Mouse (Mus musculus): Measurements from ENCODE around the gene Lamc2.

Lamc2 gene

GRCm38 (mm10) chr1:153180160-153180559 lies 6.1 kb downstream of the Lamc2 start:
- DNase-seq (ENCODE audit: low read depth, low spot score): no peak

GRCm38 (mm10) chr1:153174801-153175200 lies 11.4 kb downstream of the Lamc2 start:
- no peak for DNase-seq (ENCODE audit: low read depth, low spot score)

- DNase-seq (ENCODE audit: low read depth, low spot score): no peak
Measured at GRCm38 (mm10) chr1:153173276-153173675, 13.0 kb downstream of the Lamc2 start.

GRCm38 (mm10) chr1:153172291-153172731 lies 13.9 kb downstream of the Lamc2 start:
- DNase-seq (ENCODE audit: low read depth, low spot score): no peak

- no peak for DNase-seq (ENCODE audit: low read depth, low spot score)
Measured at GRCm38 (mm10) chr1:153171011-153171410, 15.2 kb downstream of the Lamc2 start.

DNA sequence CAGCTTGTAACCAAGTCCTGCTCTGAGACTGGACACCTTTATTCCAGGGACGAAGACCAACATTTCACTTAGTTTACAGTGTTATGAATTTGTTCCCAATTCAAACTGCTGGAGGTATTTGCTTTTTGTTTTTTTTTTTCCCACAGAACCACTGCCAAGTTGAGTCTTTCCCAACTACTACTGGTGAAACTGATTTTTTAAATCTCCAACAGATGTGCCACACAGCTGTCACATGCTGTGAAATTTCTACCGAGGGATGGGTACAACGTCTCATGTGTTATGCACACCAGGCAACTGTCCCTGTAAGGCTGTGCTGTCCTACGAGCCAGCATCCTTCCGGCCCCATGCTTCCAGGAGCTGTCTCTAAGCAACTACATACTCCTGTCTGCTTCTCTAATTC lies 18.0 kb downstream of the Lamc2 start:
- DNase-seq (ENCODE audit: low read depth, low spot score): no peak

DNA sequence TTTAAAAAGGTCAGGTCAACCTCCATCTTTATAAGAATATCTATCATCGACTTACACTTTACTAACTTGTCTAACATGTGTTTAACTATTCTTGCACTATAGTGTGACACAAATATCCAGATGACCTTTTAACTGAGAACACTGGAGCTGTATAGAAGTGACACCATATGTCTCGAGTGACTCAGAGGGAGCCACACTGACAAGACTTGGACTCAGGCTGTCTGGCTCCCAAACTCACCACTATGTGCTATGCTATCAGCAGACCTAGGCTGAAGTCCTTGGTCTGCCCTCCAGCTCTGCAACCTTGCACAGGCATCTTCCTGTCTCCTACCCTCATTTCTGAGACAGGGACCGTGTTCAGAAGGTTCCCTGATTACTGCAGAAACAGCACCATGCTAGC lies 22.4 kb downstream of the Lamc2 start:
- no peak for DNase-seq (ENCODE audit: low read depth, low spot score)

- DNase-seq (ENCODE audit: low read depth, low spot score): no peak
Measured at GRCm38 (mm10) chr1:153159137-153159536, 27.1 kb downstream of the Lamc2 start.

GRCm38 (mm10) chr1:153157021-153157623 lies 29.1 kb downstream of the Lamc2 start:
- no peak for DNase-seq (ENCODE audit: low read depth, low spot score)

- DNase-seq (ENCODE audit: low read depth, low spot score): no peak
Measured at GRCm38 (mm10) chr1:153155364-153155763, 30.9 kb downstream of the Lamc2 start.

DNA sequence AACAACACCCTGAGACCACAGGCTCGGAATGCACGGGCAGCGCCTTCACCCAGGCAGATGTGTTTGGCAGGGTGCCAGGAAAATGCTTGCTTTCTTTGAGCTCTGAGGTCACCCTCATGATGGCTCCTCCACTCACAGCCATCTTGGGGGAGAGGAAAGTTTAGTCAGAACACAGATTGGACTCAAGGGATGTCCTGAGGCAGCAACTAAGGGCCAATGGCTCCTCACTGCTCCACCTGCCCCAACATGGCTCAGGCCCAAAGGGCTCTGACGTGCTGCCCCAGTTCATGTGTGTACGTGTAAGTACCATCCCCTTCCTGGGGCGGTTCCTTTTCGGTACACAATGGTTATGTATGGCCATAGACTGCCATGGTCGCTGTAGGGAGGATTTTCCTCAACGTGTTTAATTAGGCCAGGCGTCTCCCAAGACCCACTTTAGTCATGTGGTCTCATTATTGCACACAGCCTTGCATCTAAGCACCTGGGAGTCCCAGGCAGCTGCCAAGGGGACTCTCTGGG lies 32.6 kb downstream of the Lamc2 start:
- no peak for DNase-seq (ENCODE audit: low read depth, low spot score)

DNA sequence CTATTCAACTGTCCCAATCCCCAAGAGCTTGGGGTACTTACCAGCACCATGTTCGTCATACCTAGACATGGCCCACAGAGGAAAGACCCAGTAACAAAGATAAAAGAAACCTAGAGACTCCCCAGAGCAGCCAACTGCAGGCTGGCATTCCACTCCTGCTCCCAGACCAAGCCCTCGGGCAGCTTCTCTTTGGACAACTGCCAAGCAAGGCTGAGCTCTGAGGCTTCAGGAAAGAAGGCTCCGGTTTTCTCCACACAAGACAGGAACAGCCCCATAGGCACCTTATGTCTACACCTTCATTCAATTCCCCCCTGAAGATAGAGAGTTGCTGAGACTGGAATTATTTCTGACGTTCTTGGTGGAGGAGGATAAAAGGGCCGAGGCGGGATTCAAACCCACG lies 33.7 kb downstream of the Lamc2 start:
- no peak for DNase-seq (ENCODE audit: low read depth, low spot score)

- DNase-seq (ENCODE audit: low read depth, low spot score): no peak
Measured at GRCm38 (mm10) chr1:153145791-153146190, 40.5 kb downstream of the Lamc2 start.

DNA sequence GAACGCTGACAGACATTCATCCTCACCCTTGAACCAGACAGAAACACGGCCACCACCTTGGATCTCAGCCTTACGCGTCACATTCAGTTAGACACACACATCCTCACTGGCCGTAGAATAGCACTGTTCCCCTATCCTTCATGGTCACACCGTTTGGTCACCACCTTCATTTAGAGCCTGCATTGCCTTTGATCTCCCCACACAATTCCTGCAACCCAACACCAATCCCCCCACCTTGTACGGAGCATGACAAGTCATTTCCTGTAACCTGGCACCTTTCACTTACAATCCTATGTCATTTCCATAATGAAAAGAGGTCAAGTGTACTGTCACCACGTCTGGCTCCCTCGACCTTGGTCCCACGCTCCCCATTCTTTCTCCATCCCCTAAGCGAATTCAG lies 42.2 kb downstream of the Lamc2 start:
- DNase-seq (ENCODE audit: low read depth, low spot score): no peak

- DNase-seq (ENCODE audit: low read depth, low spot score): no peak
Measured at GRCm38 (mm10) chr1:153140747-153141228, 45.5 kb downstream of the Lamc2 start.

- no peak for DNase-seq (ENCODE audit: low read depth, low spot score)
Measured at GRCm38 (mm10) chr1:153140265-153140664, 46.0 kb downstream of the Lamc2 start.

GRCm38 (mm10) chr1:153139635-153140034 lies 46.6 kb downstream of the Lamc2 start:
- DNase-seq (ENCODE audit: low read depth, low spot score): no peak

GRCm38 (mm10) chr1:153138486-153138885 lies 47.8 kb downstream of the Lamc2 start:
- DNase-seq (ENCODE audit: low read depth, low spot score): no peak

DNA sequence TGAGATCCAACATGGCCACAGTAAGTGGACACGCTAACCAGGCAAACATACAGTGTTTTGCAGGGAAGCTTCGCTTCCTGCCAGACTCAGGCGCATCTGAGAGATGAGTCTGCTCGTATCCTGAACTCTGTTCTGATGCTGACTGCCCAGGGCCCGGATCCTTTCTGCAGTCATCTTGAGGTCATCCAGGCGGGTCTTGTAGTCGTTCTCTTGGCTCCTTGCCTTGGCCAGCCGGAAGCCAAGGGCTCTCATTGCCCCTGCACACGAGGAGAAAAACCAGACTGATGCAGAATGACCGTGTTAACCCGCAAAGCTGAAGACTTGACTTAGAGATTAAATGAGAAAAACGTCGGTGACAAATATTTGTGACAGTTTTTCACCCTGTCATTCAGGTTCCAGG lies 49.6 kb downstream of the Lamc2 start:
- no peak for DNase-seq (ENCODE audit: low read depth, low spot score)

DNA sequence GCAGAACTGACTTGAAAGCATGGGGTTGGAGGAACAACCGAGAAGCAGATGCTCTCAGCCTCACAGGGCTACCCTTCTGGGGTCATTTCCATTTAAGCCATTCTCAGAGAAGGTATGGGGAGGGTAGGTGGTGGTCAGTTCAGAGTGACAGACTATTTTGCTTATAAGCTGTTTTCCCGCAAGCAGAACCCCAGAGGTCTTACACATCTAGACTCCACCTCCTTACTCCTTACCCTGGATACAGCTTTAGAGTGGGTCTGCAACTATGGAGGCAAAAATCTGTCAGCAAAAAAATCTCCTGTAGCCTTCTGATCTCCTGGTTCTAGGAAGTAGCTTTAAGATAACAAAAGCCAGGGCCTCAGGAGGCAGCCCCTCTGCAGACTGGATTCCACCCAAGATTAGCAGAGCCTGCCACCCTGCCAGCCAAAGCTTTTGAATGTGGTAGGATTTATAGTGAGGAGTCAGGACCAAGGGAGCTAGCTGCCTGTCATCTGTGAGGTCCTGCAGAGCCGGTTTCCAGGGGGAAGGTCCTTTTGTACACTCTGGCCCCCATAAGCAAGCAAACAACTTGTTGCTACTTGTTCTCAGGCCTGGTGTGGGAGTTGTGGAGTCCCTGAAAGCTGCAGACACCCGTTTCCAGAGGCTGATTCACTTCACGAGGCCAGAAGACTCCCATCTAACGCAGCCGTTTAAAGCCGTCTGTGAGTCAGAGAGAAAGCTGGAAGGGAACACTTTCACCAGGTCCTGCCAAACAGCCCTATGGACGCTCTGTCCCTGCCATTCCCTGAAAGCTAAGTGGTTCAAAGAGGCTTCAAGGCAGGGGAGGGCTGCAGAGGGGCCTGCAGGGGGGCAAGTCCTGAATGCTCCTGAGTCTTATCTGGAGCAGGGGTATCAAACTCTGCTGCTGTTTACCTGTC lies 52.1 kb downstream of the Lamc2 start:
- no peak for DNase-seq (ENCODE audit: low read depth, low spot score)

DNA sequence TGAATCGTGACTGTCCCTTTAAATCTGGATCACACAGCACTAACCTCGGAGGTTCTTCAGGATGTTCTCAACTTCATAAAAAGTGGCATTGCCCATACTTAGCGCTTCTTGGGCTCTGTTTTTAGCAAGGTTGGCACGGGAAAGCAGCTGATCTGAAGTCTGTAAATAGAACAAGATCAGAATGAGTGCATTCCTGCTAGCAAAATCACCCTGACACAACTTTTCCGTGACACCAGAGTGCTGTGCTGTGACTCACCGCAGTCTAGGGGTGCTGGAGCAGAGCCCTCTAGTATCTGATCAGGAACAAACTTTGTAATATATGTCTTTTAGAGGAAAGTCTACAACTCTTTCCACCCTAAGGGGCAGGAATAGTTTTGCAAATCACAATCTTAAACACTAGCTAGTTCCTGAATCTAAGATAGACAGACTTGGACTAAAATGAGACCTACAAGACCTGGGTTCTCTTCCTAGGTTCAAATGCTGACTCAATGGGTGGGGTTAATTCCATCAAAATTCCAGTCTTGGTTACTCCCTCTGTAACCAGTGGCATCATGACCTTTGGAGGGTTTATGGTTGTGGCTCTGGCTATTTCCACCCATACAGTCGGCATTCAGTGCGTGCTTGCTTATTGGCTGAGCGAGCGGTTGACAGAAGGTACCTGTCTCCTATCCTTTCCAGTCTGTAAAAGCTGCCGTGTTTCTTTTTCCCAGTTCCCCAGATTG lies 56.1 kb downstream of the Lamc2 start:
- no peak for DNase-seq (ENCODE audit: low read depth, low spot score)

DNA sequence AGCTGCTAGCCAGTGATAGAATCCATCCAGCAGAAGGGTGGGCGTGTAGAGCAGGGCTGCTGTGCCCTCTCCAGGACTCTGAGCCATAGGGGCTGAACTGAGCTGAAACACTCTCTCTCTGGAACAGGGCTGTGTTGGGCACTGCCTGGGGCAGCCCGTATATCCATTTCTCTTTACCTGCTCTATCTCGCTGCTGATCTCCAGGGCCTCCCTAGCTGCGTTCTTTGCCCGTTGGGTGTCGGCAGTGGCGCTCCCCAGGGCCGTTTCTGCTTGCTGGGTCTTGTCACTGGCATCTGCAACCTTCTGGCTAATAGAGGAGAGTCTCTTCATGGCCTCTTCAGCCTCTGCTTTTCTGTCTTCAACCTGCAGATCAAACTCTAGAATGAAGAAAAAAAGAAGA lies 57.5 kb downstream of the Lamc2 start:
- no peak for DNase-seq (ENCODE audit: low read depth, low spot score)
